Mouse (Mus musculus) thymus, postnatal 4 days (tissue): ENCODE data around the gene Ccdc107.
A peak's percentile ranks its signal among the peaks of the same experiment; 100 is the strongest.
"Not testable (repeated sequence)": the region's sequence is repeated elsewhere in the genome, so short reads cannot be mapped to it uniquely, and the experiment has no call there.

Experiments used
- DNase-seq: peaks from one replicate; pipeline ENCODE4 v3.0.0; 2021

Ccdc107 gene

GRCm38 (mm10) chr4:43492821-43493185 lies at the start of gene Ccdc107:
Gene Ccdc107 (plus strand): TSS chr4:43492900.
- peak; percentile 88 for DNase-seq

GRCm38 (mm10) chr4:43443511-43443910 lies 49.2 kb upstream of the Ccdc107 start:
- peak; percentile 52 for DNase-seq

DNA sequence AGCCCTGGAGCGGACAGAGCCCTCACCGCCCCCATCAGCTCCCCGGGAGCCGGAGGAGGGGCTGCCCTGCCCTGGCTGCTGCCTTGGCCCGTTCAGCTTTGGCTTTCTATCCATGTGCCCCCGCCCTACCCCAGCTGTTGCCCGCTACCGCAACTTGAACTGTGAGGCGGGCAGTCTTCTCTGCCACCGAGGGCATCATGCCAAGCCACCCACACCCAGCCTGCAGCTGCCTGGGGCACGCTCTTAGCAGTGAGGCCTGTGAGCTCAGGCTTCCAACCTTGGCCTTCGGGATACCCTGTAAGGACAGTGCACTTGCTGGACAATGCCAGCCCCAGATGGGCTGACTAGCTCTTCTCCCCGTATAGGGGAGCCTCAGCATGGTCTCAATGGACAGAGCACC lies 45.4 kb upstream of the Ccdc107 start:
- DNase-seq: no peak

DNA sequence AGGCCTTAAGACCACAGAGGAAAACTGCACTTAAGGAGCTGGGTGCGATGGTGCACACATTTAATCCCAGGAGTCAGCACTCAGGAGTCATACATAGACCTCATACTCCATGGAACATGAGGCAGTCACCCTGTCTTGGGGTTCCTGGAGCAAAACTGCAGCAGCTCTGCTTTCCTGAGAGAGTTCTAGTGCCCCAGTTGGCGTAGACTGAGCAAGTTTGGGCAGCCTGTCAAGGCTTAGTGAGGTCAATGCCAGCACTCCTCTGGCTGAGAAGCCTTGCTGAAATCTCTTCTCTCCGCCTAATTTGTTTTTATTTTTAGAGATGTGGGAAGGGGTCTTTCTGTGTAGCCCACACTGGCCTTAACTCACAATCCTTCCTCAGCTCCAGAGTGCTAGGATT lies 44.1 kb upstream of the Ccdc107 start:
- DNase-seq: no peak

DNA sequence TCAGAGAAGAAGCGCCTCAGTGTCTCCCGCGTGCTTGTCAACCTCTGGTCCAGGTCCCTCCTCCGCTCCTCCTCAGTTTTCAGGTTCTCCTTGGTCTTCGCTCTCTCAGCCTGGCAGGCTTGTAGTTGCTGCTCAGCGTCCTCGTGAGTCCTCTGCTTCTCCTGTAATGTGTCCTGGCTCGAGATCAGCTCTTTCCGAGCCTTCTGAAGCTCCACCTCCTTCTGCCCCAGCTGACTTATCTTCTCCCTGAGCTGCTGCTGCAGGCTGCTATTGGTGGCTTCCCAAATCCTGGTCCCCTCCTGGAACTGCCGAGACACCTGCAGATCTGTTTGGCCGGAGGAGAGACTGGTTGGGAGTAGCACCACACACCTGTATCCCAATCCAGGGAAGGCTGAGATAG lies 40.4 kb upstream of the Ccdc107 start:
- DNase-seq: no peak

- DNase-seq: peak; percentile 66
Measured at GRCm38 (mm10) chr4:43453413-43453812, 39.3 kb upstream of the Ccdc107 start.

DNA sequence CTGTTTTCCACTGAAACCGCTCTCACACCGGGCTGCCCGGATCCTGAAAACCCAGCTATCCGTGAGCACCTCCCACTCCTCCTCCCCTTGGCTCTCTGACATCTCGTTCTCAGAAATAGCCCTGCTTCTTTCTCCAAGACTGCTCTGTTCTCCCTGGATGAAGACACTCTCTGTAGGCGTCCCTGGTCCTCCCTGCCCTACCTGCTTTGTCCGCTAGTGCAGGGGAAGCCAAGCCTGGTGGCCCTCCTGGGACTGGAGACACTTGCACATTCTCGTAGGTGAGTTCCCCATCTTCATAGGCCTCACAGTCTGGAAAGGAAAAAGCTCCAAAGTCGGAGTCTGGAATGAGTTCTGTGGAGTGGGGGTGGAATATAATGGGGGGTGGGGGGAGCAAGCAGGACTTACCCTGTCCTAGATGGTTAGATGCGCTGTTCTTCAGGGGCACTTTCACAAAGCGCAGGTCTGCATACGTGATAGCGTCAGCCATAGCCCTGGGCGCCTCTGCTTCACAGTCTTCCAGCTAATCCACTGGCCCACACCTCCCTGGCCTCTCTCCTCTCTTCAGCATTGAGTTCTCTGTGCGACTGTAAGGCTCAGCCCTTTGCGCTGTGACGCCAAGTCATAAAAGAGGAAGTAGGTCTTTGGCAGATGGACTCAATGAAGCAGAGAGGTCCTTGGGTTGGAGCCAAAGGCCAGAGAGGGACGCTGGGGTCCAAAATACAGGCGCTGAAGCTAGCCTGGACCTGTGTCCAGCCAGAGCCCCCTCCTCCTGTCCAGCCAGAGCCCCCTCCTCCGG lies 38.5 kb upstream of the Ccdc107 start, which contains the start of gene Cd72:
Gene Cd72 (minus strand): TSS at position 588 of the 796 bp plus-strand sequence.
- no peak for DNase-seq

DNA sequence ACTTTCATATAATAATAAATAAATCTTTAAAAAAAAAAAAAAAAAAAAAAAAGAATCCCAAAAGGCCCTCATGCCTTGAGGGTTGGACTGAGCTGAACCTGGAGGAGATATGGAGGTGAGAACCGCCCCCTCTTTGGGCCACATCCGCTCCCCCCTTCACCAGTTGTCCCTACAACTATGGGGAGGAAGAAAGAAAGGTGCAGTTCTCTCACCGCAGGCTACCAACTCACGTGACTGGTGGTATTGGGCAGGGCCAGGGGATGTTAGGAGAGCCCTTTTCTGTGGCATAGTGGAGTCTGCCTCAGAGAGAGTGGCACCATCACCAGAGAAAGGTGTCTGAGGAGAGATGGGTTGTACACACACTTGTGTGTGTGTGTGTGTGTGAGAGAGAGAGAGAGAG lies 36.2 kb upstream of the Ccdc107 start:
- DNase-seq: peak; percentile 57

DNA sequence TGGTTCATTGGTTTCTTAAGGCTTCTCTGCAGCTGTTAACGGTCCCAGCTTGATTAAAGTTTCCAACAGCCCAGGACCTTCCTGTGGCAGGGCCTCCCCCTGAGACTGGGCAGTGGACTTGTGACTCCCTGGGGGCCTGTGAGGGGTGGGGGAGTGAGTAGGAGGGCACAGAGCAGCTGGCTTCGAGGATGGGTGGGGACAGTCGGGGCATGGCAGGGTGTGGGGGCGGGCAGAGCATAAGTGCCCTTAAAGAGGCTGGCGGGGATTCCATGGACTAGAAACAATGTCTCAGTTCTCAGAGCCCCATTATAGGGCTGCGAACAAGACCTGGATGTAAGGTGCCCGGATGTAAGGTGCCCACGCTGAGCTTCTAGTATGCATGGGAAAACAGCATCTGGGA lies 35.6 kb upstream of the Ccdc107 start:
- DNase-seq: no peak

- DNase-seq: no peak
Measured at GRCm38 (mm10) chr4:43463102-43463501, 29.6 kb upstream of the Ccdc107 start.

DNA sequence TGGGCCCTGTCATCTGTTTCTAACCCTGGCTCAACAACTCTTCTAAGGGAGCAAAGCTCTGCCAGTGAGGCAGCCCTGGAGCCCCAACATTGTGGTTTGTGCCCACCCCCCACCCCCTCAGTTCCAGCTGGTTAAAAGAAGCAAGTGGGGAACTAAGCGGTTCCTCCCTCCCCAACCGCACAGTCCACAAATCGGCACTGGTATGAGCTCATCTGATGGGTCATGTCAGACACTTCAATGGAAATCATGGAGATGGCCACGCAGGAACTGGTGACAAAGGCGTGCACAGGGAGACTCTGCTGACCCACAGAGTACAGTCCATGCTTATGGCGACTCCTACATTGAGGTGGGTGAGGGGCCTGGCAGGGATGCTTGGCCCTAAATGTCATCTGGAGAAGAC lies 26.8 kb upstream of the Ccdc107 start:
- DNase-seq: no peak

DNA sequence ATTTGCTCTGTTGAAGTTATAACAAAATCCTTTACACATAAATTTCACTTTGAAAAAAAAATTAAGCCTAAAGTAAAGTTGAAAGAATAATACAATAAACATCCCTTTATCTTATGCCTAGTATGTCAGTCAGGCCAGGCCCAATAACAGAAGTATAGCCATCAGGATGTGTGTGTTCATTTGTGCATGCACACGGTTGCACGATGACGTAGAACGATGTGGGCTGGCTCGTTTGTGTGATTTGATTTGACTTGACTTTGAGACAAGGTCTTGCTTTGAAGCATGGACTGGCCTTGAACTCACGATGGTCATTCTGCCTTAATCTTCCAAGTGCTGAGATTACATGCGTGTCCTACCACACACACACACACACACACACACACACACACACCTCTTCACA lies 25.8 kb upstream of the Ccdc107 start:
- DNase-seq: no peak

DNA sequence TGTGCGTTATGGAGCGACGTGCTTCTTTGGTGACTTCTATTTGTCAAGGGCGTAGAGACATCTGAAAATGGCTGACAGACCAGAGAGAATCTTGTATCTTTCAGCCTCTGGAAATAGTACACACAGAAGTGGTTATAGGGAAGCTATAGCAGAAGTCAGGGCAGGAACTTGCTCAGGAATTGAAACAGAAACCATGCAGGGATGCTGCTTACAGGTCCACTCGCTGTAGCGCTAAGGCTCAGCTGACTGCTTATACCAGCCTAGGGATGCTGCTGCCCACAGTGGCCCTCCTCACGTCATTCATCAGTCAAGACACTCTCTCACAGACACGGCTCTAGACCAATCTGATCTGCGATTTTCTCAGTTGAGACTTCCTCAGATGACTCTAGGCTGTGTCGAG lies 22.4 kb upstream of the Ccdc107 start:
- no peak for DNase-seq

GRCm38 (mm10) chr4:43473636-43474035 lies 19.1 kb upstream of the Ccdc107 start:
- DNase-seq: no peak

DNA sequence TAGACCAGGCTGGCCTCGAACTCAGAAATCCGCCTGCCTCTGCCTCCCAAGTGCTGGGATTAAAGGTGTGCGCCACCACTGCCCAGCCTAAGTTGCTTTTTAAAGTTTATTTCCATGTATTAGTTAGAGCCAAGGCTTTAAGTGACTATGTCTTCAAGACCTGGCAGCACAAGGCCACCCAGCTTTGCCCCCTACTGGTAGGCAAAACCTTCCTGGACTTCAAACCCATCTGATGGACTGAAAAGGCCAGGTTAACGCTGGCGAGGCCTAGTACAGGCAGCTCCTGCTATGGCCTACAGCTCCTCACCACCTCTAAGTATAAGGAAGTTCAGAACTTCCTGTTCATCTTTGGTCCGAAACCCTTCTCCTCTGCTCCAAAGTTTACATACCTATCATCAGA lies 16.1 kb upstream of the Ccdc107 start:
- peak; percentile 52 for DNase-seq

GRCm38 (mm10) chr4:43477857-43478533 lies 14.7 kb upstream of the Ccdc107 start:
- DNase-seq: peak; percentile 90

DNA sequence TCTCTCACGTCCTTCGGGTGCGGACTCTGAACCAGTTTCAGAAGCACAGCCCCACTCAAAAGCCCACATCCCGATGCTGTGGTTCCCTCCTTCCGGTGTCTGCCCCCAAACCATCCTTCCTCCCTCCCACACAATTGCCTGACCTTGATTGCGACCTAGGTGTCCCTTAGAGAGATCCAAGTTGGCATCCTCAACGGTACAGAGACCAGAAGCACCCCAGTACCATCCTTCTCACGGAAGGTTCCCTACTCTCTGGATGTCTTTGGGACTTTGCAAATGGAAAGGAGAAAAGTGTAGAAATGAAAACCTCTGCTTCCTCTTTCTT lies 14.2 kb upstream of the Ccdc107 start:
- no peak for DNase-seq

GRCm38 (mm10) chr4:43478906-43479832 lies 13.5 kb upstream of the Ccdc107 start:
- DNase-seq: peak; percentile 93

DNA sequence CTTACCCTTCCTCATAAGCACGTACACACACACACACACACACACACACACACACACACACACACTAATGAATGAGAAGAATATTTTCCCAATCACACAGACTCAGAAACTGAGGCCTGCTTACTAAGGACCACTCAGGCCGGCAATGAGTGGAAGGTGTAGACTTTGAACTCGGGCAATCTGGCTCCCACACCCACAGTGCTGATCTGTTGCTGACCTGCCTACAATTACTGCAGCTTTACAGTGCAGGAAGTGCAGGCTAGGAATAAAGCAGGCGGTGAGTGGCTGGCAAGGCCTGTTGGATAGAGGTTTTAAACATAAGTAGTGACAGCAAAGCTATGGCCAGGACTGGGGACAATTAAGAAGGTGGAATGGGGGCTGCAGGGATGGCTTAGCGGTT lies 11.7 kb upstream of the Ccdc107 start:
- DNase-seq: no peak

DNA sequence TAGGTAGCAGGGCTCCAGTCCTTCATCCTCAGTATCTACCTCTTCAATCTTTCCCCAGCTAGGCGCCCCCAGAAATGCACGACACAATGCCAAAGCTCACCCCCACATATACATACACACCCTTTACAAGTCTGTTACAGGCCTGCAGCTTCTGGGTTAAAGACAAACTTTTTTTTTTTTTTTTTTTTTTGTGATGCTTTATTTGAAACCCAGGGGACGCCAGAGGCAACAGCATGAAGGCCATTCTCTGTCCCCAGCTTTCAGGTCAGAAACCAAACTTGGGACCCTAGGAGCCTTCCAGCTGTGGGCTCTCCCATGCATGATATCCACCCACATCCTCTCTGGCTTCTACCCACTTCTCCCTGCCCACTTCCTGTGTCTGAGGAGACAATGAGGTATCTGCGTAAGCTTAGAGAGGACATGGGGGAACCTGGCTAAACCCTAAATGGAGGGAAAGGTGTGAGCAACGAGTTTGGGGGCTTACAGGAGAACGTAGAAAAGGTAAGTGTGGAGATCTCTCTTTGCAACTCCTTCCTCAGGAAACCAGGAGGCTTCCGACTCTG lies 10.7 kb upstream of the Ccdc107 start:
- DNase-seq: peak; percentile 57

- DNase-seq: peak; percentile 66
Measured at GRCm38 (mm10) chr4:43482591-43482990, 10.1 kb upstream of the Ccdc107 start.

DNA sequence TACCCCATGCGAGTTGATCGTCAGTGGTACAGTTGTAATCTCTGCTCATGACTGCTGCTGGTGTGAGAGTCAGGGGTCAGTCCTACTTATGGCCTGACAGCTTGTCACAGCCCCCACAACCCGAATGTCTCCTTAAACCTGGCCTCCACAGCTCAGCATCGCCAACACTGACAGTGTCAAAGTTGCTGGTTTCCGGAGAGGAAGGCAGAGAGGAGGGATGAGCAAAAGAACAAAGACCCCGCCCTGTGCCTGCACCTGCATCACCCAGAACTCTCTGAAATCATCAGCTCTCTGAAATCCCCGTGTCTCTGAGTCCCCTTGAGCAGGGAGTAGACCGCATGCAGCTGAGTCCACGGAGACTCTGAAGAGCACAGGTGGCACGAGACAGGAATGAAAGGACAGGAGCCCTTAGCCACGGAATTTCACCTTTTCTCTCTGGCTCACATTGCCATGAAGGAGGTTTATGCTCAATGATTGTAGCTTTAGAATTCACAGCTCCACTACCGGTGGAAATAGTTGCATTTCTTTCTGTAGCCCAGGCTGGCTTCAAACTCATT lies 9.1 kb upstream of the Ccdc107 start, which contains the start of gene Sit1:
Gene Sit1 (minus strand): TSS at position 200 of the 557 bp plus-strand sequence.
- peak; percentile 80 for DNase-seq

GRCm38 (mm10) chr4:43485666-43486065 lies 7.0 kb upstream of the Ccdc107 start:
- not testable (repeated sequence) for DNase-seq
